Mouse (Mus musculus): ENCODE measurements around the gene Trim2.

Trim2 gene

DNA sequence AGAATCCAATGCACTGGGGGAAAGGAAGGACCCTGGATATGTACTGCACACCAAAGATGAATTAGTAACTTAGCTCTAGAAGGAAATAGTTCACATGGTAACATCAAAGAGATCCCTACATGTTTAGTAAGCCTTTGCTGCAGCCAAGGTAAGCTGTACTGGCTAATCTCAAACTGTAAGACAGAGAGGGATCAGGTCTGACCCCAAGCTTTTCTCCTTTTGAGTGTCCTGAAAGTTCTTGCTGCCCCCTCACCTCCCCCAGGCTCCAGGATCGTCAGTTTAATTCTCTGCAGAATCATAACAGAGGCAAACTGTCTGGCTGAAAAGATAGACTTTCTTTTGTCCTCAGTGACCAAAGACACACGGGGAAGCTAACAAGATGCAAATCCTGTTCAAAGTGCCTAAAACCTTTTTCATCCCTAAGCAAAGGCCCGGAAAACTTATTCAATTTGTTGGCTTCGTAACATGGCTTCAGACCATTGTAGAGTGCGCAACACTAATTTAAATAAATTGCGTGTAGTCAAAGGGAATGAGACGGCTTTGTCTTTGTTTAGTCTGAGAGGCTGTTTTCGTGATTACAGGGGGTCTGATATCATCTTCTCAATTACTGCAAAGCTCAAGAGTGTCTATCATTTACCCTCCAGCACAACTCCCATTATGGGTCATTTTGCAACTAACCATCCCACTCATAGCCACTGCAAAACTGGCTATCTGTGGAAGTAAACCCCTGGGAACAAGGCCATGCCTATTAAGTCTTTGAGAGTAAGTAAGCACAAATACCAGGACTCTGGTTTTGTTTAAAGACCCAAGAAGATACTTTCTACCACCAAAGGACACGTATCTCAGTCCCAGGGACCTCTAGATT is 52.8 kb downstream of the Trim2 start:
- DNase-seq = no peak

DNA sequence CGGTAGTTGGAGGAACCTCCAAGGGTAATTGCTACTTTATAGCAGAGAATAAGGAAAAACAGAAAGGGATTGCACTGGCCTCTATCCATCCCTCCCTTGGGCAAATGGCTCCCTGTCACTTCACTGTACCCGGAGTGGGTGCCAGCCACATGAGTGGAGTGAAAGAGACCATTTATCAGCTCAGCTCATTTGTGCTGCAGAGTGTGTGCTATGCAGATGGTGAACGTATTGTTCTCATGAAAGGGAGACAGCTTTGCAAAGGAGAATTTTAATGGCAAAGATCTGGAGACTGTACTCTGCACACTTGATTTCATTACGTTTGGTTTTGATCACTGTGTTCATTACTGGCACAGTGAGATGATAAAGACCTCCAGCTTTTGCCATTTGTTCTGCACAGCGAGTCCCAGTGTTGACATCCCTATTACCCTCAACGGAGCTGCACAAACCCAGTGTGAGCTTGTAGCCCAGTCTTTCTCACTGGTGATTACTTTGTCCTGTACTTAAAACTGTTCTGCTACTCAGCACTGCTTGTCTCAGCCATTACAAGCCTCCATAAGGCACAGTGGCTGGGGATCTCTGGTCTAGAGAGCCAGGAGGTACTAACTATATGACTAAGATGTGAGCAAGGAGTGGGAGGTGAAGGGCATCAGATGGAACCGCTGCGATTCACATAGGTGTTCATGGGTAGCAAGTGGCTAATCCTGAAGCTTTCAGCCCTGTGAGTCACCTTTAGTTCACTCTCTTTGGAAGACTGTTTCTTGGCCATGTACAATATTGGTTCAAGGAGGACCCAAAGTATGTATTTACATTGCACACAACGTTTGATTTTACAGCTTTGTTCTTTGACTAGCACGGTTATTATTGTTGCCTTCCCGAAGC is 53.7 kb downstream of the Trim2 start:
- no peak for DNase-seq

DNA sequence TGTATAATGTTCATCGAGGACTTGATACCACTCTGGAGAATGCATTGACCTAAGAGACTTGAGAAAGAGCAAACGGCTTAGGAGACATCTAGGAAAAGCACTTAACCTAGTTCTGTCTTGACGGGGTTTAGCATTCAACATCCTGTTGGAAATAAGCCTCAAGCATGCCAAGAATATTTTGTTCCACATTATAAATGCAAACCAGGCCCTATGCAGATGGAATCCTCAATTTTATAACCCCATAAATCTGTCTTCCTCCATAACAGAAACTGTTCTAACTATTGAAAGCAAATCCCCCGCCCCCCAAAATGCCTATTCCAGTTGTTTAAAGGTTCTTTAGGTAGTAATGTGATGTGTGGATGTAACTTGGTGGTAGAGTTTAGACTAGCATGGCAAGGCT is 55.0 kb downstream of the Trim2 start:
- no peak for DNase-seq

DNA sequence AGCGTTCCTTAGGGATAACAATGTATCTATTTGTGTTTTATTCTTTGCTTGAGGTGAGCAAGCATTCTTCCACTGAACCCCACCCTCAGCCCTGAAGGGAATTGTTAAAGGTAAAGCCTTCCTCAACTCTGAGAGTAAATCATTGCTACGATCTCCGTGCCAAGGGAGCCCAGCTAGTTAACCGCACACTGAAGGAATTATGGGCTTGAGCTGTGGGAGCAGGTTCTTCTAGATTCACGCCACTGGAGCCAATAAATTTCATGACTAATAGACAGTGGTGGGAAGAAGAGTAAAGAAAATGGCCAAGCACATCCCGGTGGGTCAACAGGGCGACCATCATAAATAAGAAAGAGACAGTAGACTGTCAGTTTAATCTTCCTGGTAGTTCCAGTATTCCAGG is 56.4 kb downstream of the Trim2 start:
- no peak for DNase-seq

DNA sequence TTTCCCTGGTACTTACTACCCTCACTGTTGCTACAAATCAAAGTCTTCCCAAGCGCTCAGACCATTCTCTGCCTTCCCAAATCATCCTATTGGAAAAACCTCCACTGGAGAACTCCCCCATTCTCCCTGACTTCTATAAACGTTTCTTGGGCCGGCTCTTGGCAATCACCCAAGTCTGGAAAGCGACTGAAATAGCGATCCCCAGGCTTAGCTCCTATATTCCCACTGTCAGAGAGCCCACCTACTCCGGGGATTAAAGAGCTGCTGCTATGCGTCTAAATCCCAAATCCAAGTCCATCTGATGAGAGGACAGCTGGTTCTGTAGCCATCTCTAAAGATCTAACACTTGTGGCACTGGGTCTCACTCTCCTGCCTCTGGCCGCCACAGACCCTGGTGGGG is 58.9 kb downstream of the Trim2 start:
- DNase-seq = no peak

DNA sequence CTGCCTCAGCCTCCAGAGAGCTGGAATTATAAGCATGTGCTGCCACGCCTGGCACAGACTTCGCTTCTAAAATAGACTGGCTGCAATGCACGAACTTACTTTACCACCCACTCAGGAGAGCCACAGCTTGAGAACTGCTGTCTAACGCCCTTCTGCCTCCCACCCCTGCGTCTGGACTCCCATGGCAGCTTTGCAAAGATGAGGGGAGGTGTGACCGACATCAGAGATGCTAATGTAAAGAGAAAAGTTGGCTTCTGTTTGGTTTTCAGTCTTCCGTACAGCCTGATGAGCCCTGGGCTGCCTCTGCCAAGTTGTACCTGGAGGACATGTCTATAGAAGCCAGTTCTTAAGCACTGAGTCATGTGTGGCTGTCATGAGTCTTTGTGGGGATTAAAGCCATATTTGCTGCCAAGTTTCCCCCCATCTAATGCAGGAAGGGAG is 60.2 kb downstream of the Trim2 start:
- DNase-seq = no peak

DNA sequence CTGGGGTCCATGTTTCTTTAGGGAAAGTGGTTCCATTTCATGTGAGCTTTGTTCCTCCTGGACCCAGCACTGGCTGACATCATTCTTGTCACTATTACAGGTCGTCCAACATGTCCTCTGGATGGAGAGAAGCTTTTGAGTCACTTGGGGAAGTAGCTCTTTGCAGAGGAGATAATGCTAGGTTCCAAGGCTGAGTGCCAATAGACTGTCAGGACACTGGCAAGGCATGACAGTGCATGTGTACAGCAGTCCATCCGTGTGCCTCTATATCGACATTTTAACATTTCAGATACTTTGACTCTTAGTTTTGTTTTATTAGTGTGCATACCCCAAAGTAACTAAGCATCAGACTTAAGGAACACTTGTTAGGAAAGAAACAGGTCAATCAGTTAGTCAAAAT is 63.6 kb downstream of the Trim2 start:
- DNase-seq = no peak

DNA sequence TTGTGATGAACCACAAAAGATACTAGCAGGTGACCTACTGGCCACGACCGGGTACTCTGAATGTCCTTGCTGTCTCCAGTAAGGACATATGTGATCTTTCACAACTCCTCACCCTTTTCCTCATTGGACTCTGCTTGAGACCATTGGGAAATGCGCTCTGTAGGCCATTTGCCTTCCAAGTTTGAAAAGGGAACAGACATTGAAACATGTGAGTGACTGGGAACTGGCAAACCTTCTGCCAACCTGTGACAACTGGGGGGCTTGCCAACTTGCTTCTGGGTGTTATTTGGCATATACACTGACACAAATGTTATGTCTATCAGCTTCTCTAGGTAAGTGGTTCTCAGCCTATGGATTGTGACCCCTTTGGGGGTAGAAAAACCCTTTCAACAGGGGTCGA is 64.2 kb downstream of the Trim2 start:
- no peak for DNase-seq

DNA sequence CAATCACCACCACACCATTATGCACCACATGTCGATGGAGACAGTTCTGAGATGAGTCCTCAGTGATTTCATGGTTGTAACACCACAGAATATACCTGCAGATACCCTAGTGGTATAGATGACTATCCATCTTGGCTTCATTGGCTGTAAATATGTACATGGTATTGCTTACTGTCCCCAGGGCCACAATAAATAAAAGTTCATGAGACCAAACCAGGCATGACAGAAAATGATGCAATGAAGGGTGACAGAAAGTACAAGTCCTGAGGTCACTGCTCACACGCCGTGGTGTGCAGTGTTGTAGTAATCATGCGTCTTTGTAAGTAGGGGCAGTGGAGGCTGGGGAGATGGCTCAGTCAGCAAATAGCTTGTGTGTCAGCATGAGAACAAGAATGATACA is 65.6 kb downstream of the Trim2 start:
- no peak for DNase-seq

DNA sequence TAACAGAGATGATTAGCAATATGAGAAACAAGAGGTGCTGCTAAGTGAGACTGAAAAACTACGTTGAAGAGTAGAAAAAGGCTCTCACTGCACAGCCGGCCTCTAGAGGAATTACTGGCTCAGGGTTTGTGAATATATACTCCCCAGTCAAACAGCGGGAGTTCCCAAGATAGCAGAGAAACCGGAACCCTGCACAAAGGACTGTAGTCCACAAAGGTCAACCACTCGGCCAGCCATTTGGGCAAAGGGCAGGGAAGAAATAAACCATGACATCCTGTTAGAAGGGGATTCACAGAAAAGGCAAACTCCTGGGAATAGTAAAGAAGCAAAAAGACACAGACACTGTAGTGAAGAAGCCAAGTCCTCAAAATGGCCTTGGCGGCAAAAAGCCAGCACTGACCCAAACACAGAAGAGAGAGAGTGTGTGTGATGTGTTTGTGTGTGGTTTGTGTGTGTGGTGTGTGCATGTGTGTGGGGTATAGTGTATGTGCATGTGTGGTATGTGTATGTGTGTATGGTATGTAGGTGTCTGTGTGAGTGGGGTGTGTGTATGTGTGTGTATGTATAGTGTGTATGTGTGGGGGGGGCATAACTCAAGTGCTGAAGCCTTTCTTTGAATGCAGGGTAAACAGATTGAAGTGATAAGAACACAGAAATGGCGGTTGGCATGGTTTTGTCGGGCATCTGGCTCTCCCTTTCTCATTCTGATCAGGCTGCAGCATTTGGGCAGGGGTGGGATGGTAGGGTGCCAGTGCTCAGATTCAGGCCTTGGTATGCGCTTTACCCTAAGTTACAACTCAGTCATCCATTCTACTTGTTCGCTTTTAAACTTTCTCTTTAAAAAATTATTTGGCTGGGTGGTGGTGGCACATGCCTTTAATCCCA is 71.0 kb downstream of the Trim2 start:
- no peak for DNase-seq

DNA sequence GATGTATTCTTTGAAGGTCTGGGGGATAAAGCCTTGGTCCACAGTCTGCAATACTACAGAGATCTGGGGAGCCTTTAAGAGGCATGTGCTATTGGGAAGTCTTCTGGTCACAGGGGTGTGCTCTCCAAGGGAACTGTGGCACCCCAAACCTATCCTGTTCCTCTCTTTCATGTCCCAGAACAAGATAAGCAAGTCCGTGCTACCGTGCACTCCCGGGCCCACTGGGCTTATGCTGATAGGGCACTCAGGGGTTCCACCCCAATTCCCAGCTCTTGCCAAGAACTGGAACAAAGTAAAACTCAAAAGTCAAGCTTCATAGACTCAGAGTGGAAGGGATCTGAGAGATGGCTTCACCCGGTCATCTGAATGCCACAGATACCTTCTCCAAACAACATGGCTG is 72.1 kb downstream of the Trim2 start:
- DNase-seq = no peak

DNA sequence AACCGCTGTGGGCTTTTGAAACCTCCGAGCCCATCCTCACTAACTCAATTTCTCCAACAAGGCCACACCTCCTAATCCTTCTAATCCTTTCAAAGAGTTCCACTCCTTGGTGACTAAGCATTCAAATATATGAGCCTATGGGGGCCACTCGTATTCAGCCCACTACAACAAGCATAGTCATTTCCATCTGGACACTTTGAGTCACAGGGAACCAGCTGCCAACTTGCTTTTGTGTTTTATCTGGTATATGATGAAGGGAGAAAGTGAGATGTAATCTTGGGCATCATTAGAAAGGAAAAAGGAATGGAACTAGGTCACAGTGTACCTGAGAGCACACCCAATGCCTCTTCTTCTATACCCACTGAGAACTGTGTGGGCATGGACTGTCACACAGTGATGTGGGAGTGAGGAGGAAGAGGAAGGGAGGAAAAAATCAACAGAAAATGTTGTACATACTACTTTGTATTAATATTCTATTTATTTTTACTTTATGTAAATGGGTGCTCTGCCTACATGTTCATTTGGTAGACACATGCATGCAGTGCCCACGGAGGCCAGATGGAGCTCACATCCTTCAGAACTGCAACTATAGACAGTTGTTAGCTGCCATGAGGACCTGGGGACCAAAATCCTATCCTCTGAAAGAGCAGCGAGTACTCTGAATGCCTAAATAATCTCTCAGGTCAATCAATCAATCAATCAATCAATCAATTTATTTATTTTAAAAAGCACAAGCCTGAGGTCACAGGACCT is 72.8 kb downstream of the Trim2 start:
- DNase-seq = no peak

DNA sequence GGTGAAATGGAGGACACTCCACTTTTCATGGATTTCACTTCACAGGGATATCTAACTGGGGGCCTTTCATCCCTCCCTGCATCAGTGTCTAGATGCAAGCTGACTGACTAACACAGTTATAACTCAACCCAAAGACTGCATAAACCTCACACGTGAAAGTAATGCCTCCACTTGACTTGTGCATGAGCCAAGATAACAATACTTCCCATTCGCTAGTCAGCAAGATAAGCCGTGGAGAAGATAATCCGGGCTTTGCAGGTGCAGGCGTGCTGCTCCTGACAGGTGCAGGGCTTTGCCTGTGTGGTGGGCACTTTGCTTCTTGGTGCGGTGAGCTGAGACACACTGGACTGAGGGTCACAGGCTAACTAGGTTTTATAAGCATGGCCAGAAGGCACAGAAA is 74.4 kb downstream of the Trim2 start:
- no peak for DNase-seq

DNA sequence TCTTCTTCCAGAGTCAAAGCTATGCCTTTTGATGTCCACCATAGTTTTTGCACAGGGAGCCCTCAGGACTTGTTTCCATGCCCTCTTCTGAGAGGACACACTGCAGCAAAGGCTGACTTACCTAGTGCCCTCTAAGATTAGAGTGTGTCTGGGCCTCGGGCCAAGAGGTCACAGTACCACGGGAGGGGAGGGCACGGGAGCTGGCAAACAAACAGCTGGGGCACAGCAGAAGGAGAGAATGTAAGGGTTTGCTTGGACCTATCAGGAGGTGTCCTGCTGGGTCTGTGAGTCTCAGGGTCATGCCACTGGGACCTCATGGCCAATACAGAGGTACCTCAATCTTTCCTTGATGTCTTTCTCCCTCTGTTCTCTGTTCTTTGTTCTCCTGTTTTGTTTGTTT is 75.7 kb downstream of the Trim2 start:
- DNase-seq = no peak

DNA sequence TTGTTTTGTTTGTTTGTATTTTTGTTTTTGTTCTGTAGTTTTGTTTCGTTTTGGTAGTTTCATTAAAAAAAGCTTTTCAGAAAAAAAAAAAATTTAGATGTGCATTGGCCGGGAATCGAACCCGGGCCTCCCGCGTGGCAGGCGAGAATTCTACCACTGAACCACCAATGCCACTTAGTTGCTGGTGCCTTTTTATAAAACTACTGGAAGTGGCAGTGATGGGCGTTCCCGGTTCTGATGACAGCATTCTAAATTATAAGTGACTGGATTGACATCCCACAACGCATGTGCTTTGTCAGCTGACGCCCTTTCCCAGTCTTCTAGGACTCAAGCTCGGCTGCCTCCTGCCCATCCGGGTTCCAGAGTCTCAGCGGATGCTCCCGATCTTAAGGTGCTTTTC is 77.8 kb downstream of the Trim2 start:
- peak; percentile 44 for DNase-seq

DNA sequence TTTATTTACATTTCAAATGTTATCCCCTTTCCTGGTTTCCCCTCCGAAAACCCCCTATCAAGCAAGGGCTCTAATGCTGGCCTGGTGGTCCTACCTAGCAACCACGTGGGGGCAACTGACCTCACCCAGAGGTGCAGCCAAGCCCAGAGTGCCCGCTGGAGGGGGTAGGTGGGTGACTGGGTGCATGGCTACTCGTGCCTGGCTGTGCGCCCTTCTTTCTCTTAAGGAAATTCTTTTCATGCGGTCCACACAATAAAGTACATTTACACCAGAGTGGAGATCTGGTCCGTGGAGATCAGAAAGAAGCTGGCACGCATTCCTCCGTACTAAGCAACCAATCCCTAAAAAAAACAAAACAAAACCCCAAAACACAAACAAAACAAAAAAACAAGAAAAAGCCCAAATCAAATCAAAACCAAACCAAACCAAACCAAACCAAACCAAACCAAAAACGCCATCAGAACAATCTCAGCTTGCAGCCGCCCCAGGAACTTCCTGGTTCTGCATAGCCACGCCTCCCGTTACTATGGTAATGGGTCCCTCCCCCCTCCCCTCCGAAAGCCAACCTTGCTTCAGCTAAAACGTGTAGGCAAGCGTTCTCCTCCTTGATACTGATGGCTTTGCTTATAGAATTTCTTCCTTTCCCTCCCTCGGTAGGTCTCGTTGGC is 78.3 kb downstream of the Trim2 start:
- peak; percentile 64 for DNase-seq

DNA sequence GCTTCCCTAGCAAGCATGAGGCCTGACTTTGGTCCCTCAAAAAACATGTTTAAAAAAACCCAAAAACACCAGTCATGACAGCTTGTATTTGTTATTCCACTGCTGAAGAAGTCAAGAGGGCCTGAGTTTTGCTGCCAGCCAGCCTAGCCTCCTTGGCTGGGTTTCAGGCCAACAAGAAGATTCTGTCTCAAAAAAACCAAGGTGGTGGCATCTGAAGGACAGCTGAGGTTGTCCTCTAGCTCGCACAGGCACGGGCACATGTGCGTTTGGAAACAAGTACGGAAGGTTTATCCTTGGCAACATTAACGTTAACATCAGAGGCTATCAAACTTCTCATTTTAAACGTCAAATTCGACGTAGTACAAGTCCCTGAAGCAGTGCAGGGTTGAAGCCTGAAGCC is 79.0 kb downstream of the Trim2 start:
- DNase-seq = no peak

DNA sequence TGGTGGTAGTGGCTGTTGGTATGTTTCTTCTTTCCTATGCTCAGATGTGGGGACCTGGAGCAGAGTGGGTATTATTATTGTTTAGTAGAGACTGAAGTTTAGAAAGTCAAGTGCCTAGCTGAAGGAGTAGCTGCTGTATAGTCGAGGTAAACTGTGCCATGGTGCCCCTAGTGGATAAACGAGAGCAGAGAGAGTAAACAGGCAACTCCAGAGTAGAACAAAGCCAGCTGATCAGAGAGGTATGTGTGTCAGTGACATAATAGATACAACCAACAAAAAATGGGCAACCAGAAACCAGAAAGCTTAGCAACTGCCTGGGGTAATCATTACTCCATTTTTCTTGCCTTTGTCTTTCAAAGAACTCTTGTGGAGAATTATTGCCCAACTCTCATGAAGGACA is 81.7 kb downstream of the Trim2 start:
- DNase-seq = peak; percentile 22

DNA sequence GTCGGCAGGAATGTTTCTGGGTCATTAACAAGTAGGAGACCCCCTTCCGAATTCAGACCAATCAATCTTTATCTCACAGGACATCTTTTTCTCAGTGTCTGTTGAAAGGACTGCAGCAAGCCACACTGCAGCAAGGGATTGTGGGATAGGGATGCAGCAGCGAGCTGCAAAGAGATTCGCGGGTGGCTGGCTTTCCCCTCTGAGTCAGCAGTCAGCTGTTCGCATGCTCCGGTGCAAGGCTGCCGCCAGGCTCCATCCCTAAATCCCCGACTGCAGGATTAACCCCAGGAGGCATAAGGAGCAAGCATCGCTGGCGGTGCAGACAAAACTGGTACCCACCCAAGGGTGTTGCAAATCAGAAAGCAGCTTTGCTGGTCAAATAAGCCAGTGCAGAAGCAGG is 85.9 kb downstream of the Trim2 start:
- peak; percentile 4 for DNase-seq

DNA sequence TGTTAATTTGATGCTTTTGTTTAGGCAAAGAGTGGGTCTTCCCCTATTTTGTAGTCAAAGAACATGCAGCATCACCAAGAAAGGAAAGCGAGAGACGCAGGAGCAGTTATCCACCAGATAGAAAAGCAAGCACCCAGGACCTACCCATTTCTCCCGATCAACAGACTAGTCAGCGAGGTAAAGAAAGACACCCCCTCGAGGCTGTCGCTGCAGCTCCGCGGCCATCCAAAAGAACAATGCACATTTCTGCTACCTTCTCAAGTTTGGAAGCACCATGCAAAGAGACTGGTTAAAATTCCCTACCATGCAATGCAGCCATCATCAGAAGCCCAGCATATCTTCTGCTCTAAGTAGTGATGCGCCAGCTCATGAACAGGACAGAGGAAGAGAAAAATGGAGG is 86.4 kb downstream of the Trim2 start:
- DNase-seq = no peak

DNA sequence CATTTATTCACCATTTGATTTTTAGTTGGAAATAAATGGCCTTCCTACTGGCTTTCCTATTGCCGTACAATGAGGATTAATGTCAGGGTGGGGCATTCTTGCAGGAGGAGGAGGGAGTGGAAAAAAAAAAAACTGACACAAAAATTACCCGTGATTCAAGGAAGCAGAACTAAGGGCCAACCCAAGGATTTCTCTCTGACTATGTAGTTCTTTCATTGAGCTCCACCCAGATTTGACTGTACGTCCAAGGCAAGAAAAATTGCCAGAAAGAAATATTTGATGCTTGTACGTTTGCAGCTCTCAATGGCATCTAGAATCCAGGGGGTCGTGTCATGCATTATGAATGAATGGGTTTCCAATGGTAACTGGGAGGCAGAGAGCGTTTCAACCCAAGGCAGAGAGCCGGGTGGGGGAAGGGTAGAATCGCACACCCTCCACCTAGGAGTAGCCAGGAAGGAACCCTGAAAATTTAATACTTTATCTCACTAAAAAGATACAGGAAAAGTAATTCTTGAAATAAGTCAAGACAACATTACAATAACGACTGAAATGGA is 86.9 kb downstream of the Trim2 start:
- DNase-seq = no peak
